Mouse (Mus musculus) embryonic facial prominence, embryonic 14.5 days (tissue): ENCODE data around the gene Pbxip1. TPM values are rescaled to one million over a fixed set of nuclear protein-coding genes. Genes with fewer than 3 reads are reported as not detected.

Source experiments
- ATAC-seq: fragments of 200-750 bp; cut with Nextera tagmentation; 2 replicates; pipeline ENCODE4 v1.8.0; 2017; ENCODE audit warnings: low read depth, moderate number of reproducible peaks, moderate TSS enrichment
- DNase-seq: peaks from one replicate; pipeline ENCODE4 v3.0.0-alpha.2; 2015; ENCODE audit warnings: low spot score
- H3K27ac ChIP-seq: fragments of 300-500 bp; sonication (generic); replicated peaks from 2 replicates; pipeline ENCODE4 v1.5.1; 2014; ENCODE audit warnings: low read depth, mild to moderate bottlenecking, low read length, moderate library complexity
- H3K27me3 ChIP-seq: fragments of 300-500 bp; sonication (generic); replicated peaks from 2 replicates; pipeline ENCODE4 v1.6.1; 2014; ENCODE audit warnings: low read length; ENCODE audit not compliant: control insufficient read depth, insufficient read depth
- H3K36me3 ChIP-seq: fragments of 300-500 bp; sonication (generic); 2 replicates; pipeline ENCODE4 v1.6.1; 2014; ENCODE audit warnings: low read length, mixed read lengths; ENCODE audit not compliant: control insufficient read depth, insufficient read depth
- H3K4me1 ChIP-seq: fragments of 300-500 bp; sonication (generic); 2 replicates; pipeline ENCODE4 v1.6.1; 2014; ENCODE audit warnings: antibody characterized with exemption, low read length; ENCODE audit not compliant: control insufficient read depth, insufficient read depth
- H3K4me2 ChIP-seq: fragments of 300-500 bp; sonication (generic); 2 replicates; pipeline ENCODE4 v1.6.1; 2014; ENCODE audit warnings: low read depth, mild to moderate bottlenecking, low read length, moderate library complexity, mixed read lengths
- H3K4me3 ChIP-seq: fragments of 300-500 bp; sonication (generic); 2 replicates; pipeline ENCODE4 v1.5.1; 2014; ENCODE audit warnings: low read depth, mild to moderate bottlenecking, low read length
- H3K9ac ChIP-seq: fragments of 300-500 bp; sonication (generic); 2 replicates; pipeline ENCODE4 v1.6.1; 2014; ENCODE audit warnings: low read depth, mild to moderate bottlenecking, low read length, moderate library complexity, mixed read lengths
- H3K9me3 ChIP-seq: fragments of 300-500 bp; sonication (generic); 2 replicates; pipeline ENCODE4 v1.6.1; 2016; ENCODE audit warnings: low read length; ENCODE audit not compliant: control insufficient read depth
- WGBS: fragments of 180-500 bp; shearing (Covaris S2); extraction: QIAGEN DNeasy Blood & Tissue Kit; methylation state at CpG from one replicate; pipeline ENCODE4 v1.1.7; 2014; 5-methylcytosine and 5-hydroxymethylcytosine counted together
- polyA plus RNA-seq: library from polyadenylated mRNA; unstranded; fragments of >200 nt; fragmentation: Nextera tagmentation; extraction: Ambion mirVana; gene quantifications from 2 replicates; pipeline ENCODE4 v1.2.1, GENCODE M21; 2014

Gene Pbxip1
- polyA plus RNA-seq, 1 experiment from 2014 or later = 24.1 TPM

DNA sequence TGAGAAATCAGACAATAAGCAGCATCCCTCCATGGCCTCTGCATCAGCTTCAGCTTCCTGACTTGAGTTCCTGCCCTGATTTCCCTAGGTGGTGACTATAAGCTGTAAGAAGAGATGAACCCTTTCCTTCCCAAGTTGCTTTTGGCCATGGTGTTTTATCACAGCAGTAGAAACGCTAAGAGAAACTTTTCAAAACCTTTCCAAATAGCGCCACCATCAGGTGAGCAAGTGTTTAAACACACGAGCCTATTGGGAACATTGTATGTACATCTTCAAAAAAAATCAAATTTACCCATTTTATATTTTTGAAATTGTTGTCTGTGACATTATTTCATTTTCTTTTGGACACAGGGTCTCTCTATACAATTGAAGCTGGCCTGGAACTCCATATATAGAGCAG is 59.9 kb downstream of the Pbxip1 start:
- Histone ChIP-seq H3K27me3 (no peaks in the 10 kb centered on the region), H3K27ac (no peak overlapping the region), H3K4me2 (no peak overlapping the region), H3K4me1 (no peaks in the 10 kb centered on the region), H3K9me3 (no peaks in the 10 kb centered on the region), H3K9ac (no peak overlapping the region), H3K4me3 (no peak overlapping the region), H3K36me3 (no peaks in the 10 kb centered on the region)
- WGBS = 66% methylated on average over 3 of the region's 3 CpGs
- ATAC-seq (no peak), DNase-seq (no peak)

DNA sequence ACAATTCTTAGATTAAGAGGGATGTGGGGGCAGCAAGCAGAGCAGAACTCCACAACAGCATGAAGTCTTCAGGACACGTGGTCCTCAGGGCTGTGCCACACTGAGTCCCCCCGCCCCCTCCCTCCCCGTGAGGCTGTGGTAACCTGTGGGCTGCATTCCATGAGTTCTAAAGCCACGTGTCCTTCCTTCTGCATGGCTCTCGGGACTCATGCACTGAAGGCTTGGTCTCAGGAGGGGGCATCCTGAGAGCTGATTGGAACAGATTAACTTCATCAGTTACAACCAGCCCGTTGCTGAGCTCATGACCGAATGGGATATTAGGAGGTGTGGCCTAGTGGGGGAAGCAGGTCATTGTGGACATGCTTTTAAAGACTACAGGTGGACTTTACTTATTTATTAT is 63.2 kb downstream of the Pbxip1 start:
- Histone ChIP-seq H3K36me3 (no peaks in the 10 kb centered on the region), H3K9ac (no peak overlapping the region), H3K4me1 (no peaks in the 10 kb centered on the region), H3K9me3 (no peaks in the 10 kb centered on the region), H3K4me2 (no peak overlapping the region), H3K4me3 (no peak overlapping the region), H3K27ac (no peak overlapping the region), H3K27me3 (no peaks in the 10 kb centered on the region)
- no peak for ATAC-seq
- no peak for DNase-seq
- 42% methylated on average over 7 of the region's 7 CpGs for WGBS

Other genes starting within 250 kb of the Pbxip1 start
- gene Gba, start 233.8 kb upstream of the Pbxip1 start, polyA plus RNA-seq = 47.8 and 54.5 TPM in 2 replicates
- 51.5 and 52.0 TPM in 2 replicates for gene Thbs3, start 221.5 kb upstream of the Pbxip1 start, polyA plus RNA-seq
- gene Mtx1, start 209.6 kb upstream of the Pbxip1 start, polyA plus RNA-seq = 151 and 163 TPM in 2 replicates
- 2.0 and 4.1 TPM in 2 replicates for gene Muc1, start 207.6 kb upstream of the Pbxip1 start, polyA plus RNA-seq
- gene Krtcap2, start 190.7 kb upstream of the Pbxip1 start, polyA plus RNA-seq = 324 and 349 TPM in 2 replicates
- 3.7 and 4.7 TPM in 2 replicates for gene Trim46, start 190.4 kb upstream of the Pbxip1 start, polyA plus RNA-seq
- gene Dpm3, start 177.3 kb upstream of the Pbxip1 start, polyA plus RNA-seq = 151 and 177 TPM in 2 replicates
- 70.5 and 80.2 TPM in 2 replicates for gene Slc50a1, start 166.1 kb upstream of the Pbxip1 start, polyA plus RNA-seq
- gene Efna1, start 155.6 kb upstream of the Pbxip1 start, polyA plus RNA-seq = 33.8 and 35.8 TPM in 2 replicates
- gene Efna3, start 113.7 kb upstream of the Pbxip1 start, polyA plus RNA-seq = 18.7 and 21.2 TPM in 2 replicates
- gene Efna4, start 98.7 kb upstream of the Pbxip1 start, polyA plus RNA-seq = 17.5 and 20.7 TPM in 2 replicates
- gene Adam15, start 86.7 kb upstream of the Pbxip1 start, polyA plus RNA-seq = 44.4 and 51.7 TPM in 2 replicates
- gene Dcst2, start 74.7 kb upstream of the Pbxip1 start, polyA plus RNA-seq = not detected in 2 replicates
- gene Dcst1, start 71.5 kb upstream of the Pbxip1 start, polyA plus RNA-seq = 0.26 and 0.33 TPM in 2 replicates
- 2.3 and 3.6 TPM in 2 replicates for gene Zbtb7b, start 41.9 kb upstream of the Pbxip1 start, polyA plus RNA-seq
- gene Lenep, start 33.9 kb upstream of the Pbxip1 start, polyA plus RNA-seq = not detected in 2 replicates
- 24.2 and 24.8 TPM in 2 replicates for gene Flad1, start 24.8 kb upstream of the Pbxip1 start, polyA plus RNA-seq
- 380 and 425 TPM in 2 replicates for gene Cks1b, start 18.3 kb upstream of the Pbxip1 start, polyA plus RNA-seq
- gene Shc1, start 18.3 kb upstream of the Pbxip1 start, polyA plus RNA-seq = 74.0 and 75.2 TPM in 2 replicates
- gene Pygo2, start 6.5 kb upstream of the Pbxip1 start, polyA plus RNA-seq = 49.2 and 51.6 TPM in 2 replicates
- gene Pmvk, start 17.8 kb downstream of the Pbxip1 start, polyA plus RNA-seq = 45.7 and 48.6 TPM in 2 replicates
- 3.7 and 4.6 TPM in 2 replicates for gene Kcnn3, start 83.5 kb downstream of the Pbxip1 start, polyA plus RNA-seq